Mouse (Mus musculus): ENCODE measurements around the gene Dhx35.

Dhx35 gene

DNA sequence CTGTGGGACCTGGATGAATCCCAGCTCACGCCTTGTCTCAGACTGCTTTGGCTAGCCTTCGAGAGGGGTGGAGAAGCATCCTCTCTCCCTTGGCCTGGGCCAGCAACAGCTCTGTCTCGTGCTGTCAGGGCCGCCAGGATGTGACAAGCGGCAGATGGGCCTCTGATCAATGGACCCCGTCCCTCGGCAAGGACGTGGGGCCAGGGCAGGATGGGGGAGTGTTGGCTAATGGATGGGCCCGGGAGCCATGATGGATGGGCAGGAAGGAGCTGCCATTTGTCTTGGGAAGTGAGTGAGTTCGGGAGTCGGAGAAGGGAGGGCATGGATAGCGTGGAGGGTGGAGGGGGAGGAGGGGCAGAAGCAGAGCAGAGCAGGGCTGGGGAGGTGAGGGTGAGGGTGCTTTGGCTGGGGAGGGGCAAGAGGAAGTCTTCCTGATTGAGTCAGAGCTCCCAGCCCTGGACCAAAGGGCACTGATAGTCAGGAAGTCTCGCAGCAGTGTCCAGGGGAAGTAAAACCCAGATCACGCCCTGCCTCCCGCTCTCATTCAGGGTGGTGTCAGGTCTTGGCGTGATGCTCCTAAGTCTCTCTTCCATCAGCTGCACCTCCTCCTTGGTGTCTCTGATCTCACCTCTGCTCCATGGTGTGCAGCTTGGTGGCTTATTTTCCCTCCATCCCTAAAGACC, 98.7 kb downstream of the Dhx35 start:
- DNase-seq (ENCODE audit: low spot score), result peak; percentile 55

DNA sequence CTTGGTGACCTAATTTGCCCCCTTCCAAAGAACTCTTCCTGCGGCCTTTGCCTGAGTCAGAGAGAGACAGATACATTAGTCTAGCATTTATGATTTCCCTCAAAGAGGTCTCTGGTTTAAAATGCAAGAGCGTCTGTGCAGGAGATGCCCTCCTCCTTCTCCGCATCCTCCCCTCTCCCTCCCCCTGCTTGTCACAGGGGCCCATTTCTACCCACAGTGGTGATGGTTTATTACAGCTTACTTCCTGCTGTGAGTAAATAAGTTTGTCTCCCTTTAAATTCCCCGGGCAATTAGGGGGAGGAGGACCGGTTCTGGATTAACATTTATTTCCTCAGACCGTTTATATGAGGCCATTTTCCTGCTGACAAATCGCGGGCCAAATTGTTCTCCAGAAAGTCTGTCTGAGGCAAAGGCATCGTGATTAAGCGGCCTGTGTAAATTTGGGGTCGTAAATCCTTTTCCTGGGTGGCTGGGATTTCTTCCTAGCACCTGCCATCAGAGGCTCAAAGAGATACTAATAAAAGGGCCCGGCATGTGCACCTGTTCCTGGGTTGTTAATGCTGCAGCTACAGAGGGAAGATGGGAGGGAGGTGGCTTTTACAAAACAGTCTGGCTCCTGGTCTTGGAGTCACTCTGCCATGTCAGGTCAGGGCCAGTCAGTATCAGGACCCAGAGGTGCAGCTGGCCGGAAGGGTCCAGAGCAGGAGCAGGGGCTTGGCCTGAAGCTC, 104.0 kb downstream of the Dhx35 start:
- DNase-seq (ENCODE audit: low spot score), result no peak

Measured in embryo, embryonic 10 days (tissue).